Mouse (Mus musculus) Muller cell, postnatal 12 days (primary cell): Measurements from ENCODE around the gene Alg11.

Experiments used
- DNase-seq: peaks from one replicate; pipeline ENCODE4 v3.0.0-alpha.2; 2015; ENCODE audit errors: inconsistent ontology term

Gene Alg11

GRCm38 (mm10) chr8:22061126-22061525 is 605 bp downstream of the Alg11 start:
- DNase-seq: no peak

- DNase-seq: no peak
These were observed 18.9 kb downstream of the Alg11 start for GRCm38 (mm10) chr8:22079313-22080007.

DNA sequence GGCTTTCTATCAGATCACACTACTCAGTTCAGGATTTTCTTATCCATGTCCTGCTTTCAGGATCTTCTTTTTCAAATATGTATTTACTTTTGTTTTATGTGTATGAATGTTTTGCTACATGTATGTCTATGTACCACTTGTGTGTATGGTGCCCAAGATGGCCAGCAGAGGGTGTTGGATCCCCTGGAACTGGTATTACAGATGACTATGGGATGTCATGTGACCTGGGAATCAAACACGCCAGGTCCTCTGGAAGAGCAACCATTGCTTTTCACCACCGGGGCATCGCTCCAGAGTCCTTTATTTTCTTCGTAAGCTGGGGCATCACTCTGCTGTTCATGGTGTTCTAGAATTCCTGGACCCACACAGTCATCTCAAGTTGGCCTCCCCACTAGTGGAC is 28.7 kb downstream of the Alg11 start:
- no peak for DNase-seq

- DNase-seq: no peak
These were observed 31.0 kb downstream of the Alg11 start for GRCm38 (mm10) chr8:22091568-22091967.

GRCm38 (mm10) chr8:22107020-22107419 is 46.5 kb downstream of the Alg11 start:
- DNase-seq: no peak
